Mouse (Mus musculus): Measurements from ENCODE around the gene Desi1. TPM values are rescaled to one million over a fixed set of nuclear protein-coding genes. Genes with fewer than 3 reads are reported as not detected.
A peak's percentile ranks its signal among the peaks of the same experiment; 100 is the strongest.
"Not testable (repeated sequence)": the region's sequence is repeated elsewhere in the genome, so short reads cannot be mapped to it uniquely, and the experiment has no call there.

Desi1 gene
- total RNA-seq, 2 experiments from 2014 or later, result 19.0 to 25.7 TPM

DNA sequence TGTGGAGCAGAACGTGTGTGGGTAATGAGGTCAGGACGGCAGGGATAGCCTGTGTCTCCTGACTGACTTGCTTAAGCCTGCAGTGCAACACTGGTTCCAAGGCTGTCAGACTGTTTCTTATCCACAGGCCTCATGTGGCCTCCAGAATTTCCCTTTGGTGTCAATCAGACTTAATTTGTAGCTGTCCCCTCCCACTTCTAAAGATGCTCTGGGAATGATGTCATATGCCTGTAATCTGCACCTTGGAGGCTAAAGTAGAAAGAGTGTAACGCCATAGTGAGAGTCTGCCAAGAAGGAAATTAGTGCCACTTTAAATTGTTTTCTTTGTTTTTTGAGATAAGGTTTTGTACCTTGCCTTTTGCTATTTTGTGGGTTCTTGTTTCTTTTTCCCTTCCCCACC is 14.4 kb downstream of the Desi1 start:
- no peak for DNase-seq

DNA sequence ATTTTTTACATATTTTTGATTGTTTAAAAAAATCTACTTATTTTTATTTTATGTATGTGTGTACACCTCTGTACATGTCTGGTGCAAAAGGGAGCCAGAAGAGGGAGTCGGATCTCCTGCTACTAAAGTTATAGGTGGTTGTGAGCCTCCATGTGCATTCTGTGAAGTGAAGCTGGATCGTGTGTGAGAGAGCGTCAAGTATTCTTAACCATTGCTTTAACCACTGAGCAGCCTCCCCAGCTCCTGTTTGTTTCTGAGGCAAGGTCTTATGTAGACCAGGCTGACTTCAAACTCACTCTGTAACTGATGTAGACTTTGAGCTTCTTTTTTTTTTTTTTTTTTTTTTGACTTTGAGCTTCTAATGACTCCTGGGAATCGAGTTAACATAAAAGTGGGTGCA is 16.2 kb downstream of the Desi1 start:
- DNase-seq, result no peak

DNA sequence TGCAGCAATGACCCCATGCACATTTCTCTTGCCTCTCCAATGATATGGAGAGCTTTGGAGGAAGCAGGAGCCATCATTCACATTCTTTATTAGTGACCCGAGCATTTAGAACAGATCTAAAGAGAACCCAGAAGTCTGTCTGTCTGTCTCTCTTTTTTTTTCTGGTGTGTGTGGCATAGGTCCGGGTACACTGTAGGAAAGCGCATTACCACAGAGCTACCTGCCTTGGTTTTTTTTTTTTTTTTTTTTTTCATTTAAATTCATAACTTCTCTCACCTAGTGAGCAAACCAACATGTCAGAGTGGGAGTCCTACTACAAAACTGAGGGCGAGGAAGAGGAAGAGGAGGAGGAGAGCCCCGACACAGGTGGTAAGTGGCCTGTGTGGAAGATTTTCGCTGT is 16.8 kb downstream of the Desi1 start:
- no peak for DNase-seq

DNA sequence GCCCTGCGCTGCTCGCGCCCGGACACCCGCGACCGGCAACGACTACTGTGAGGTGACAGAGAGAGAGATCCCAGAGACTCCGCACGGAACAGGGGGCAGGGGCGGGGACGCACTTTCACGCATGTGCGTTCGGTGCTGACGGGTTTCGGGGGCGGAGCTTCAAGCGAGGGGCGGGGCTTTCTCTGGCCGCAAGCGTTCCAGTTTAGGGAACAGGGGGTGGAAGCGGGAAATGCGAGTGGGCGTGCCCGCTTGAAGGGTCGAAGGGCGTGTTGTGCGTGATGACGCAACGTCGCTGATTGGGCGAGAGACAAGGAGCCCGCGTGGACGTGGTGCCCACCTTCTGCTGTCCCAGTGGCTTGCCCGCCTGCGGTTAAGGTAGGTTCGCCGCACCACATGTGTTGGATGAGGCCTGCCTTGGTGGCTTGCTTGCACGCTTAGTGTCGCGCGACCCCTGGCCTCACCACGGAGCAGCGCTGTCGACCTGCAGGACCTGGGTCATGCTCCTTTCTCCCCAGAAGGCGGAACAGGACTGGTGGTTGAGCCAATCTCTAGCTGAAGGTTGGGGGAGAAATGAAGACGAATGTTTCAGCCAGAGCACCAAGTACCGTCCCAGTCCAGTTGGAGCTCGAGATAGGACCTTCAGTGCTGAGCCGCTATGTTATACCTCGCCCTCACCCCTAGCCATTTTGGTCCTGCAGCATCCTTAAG is 17.4 kb downstream of the Desi1 start:
- peak; percentile 98 for DNase-seq

DNA sequence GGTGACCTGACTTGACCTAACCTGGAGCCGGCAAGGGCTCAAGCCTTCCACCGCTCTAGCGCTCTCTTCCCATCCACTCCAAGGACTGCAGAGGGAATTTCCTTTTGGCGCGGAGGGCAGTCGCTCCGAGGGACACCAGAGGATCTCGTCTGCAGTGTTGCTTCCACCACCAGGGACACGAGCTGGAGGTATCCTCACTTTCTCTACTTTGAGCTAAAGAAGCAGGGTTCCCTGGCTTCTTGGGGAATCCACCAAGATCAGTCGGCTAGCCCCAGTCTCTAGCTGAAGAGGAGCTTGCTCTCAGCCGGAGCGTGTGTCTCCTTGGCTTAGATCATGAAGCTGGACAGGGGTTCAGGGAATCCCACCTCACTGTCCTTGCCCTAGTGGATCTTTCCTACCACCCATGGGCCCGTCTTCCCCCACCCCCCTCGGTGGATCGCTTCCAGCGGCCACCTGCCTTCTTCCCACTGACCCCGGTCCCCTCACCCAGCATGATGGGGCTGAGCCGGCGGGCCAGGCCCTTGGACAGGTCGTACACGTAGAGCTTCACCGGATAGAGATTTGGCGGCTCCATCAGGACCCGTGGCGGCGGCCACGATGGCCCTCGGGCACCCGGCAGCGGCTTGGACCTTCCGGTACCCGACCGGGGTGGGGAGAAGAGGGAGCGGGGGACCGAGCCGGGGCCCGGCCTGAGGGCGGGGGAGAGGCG is 18.1 kb downstream of the Desi1 start:
- DNase-seq, result peak; percentile 11

DNA sequence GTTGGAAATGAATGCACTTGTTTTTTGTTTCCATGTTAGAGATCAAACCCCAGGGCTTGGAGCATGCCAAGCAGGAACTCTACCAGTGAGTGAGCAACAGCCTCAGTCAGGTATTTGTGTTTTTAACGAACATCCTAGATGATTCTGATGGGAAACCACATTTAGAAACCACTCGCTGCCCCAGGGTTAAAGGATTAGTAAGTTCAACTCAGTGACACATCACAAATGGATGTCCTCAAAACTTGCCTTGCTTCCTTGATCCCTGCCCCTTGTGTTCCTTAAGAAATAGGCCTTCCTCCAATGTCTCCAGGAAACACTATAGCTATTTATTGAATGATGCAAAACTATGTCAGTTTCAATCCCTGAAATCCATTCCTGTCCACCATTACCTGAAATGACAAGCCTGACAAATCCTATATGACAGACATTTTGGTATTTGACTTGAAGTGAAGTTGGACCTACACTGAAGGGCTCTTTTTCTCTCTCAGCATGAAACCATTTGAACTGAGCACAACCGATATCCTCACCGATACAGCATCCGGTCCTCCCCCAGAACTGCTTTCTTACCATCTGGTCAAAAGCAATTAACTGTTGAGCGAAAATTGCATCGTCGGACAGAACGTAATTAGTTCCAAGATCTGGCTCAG is 18.8 kb downstream of the Desi1 start:
- no peak for DNase-seq

DNA sequence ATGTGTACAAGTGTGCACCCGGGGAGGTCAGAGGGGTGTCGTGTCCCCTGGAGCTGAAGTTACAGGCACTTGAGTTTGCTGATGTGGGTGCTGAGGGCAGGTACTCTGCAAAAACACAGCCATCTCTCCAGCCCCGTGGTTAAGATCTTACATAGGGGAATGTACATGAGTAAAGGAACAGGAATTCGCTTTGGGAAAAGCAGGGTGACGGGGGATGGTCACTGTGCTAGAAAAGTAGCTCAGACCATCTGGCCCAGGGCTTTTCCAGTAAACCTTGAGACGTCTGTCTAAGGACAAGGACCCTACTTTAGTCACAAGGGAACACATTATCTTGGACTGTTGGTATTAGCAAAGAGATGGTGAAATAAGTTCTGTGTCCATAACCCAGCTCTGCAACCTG is 21.7 kb downstream of the Desi1 start:
- DNase-seq, result no peak

DNA sequence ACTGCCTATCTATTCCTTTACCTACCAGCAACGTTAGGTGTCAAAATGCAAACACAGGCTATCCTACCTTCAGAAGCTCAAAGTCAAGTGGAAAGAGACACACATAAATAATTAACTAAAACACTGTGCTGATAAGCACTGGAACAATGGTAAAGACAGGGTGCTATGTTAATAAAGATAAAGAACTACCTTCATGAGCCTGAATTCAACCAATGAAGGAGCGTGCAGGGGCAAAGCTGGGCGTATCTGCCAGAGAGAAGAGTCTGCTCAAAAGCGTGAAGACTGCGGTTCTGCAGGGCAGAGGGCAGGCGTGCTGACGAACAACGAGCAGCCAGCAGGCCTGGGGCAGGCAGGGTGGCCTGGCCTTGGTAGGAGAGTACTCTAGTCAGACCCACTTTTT is 29.4 kb downstream of the Desi1 start:
- no peak for DNase-seq

DNA sequence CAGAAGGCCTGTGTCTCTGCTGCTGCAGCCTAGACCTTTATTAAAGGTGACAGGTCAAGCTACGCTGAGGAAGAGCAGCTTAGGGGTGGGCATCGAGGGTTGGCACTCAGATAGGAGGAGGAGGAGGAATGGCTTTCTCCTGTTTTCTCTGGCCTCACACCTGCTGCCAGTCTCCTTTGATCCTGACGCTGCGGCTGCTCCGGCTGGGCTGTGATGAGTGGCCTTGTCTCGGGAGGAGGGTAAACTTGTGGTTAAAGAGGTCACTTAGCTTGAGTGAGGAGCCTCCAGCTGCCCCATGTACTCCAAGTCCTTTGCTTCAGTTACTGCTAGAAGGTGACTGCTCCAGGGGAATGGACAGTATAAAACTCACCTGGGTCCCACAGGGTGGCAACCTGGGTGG is 39.7 kb downstream of the Desi1 start:
- DNase-seq, result no peak

DNA sequence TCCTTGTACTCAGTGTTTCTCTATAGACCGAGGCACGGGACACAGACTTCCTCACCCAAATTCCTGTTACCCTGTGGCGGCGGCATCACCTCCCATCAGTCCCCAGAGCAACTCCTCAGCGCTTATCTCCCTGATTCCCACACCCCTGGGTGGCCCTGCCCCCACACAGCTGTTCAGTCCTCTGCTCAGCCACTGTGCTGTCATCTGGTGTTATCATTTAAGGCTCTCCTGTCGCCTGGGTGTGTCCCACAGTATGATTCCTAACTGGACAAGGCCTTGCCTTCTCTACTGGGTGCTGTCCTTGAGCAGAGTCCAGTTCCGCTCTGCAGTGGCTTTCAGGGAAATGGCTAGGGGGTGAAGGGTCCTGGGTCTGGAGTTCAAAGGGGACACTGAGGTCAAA is 43.1 kb downstream of the Desi1 start:
- DNase-seq, result peak; percentile 9

DNA sequence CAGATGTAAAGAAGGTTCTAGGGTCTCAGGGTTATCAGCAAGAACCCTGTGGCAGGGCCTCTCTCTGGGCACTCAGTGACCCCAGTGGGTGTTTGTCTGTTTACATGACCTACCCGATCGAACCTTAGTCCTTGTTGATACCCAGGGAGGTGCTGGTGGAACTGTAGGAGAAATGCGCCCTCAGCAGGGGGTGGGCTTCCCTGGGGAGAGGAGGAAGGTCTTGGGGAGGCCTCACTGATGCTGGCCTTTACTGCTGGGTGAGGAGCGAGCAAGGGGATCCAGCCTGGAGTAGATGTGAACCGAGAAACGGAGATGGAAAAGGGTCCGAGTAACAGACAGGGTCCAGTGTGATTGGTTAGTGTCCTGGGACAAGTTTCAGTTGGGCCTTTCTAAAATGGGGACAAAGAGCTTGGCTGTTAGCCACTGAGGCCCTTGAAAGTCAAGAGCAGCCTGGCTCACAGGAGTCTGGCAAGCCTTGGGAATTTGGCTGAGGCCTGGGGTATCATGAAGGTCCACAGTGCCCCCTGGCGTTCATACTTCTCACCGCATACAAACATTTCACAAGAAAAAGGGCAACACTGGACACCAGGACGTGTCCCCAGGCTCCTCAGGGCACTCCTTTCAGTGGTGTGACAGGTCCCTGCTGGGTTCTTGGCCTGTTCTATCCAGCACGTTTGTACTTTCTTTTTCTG is 44.1 kb downstream of the Desi1 start:
- DNase-seq, result peak; percentile 73

DNA sequence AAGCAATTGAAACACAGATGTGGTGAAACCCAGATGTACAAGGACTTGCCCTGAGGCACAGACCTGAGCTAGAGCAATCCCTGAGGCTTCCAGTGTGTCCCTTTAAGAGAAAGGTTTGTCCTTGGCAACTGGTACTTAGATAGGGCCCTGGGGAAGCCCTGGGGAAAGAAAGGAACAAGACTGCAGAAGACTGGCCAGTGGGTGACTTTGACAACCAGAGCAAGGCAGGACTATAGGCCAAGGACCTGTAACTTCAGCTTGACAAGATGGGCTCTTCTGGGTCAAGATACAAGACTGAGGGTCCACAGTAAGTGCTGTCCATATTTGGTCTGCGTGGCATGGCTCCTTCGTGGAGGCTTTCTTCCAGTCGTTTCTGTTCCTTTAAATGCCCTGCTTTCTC is 46.0 kb downstream of the Desi1 start, which contains the start of gene Xrcc6:
Gene Xrcc6, plus strand, starts transcription at position 190 of the 400 bp plus-strand sequence.
- DNase-seq, result no peak

DNA sequence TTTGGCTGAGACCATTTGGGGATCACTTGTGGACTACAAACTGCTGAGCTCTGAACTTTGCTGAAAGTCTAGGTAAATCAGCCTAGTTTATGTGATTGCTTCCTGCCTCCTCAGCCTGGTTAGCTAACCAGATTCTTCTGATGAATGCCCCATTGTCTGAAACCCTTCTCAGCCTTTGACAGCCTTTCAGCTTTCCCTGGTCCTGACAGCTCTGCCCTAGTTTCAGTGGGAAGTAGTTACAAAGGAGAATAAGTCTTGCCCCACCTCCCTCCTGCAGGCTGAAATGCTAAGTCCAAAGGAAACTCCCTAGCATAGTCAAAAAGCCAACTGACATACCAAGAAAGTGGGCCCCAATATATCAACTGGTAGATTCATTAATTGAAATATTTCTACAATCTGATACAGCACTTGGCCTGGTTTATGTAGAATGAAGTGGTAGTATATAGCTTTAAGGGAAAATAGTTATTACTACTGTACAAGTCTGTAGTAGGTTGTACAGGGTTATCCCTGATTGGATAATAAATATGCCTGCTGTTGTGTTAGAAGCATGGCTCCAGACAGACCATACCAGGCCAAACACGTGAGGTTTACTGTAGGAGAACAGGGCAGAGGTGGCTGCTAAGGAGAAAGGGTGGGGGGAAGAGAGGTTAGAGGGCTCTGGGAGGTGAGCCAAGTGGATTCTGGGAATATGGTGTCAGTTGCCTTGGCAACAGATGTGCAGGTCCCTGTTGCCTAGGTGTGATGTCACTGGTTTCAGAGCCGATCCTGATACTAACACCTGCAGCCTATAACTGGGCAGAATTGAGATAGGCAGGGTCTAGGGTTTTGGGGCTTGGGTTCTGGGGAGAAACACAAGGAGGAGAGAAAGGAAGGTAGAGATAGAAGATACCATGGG is 48.1 kb downstream of the Desi1 start:
- no peak for DNase-seq

DNA sequence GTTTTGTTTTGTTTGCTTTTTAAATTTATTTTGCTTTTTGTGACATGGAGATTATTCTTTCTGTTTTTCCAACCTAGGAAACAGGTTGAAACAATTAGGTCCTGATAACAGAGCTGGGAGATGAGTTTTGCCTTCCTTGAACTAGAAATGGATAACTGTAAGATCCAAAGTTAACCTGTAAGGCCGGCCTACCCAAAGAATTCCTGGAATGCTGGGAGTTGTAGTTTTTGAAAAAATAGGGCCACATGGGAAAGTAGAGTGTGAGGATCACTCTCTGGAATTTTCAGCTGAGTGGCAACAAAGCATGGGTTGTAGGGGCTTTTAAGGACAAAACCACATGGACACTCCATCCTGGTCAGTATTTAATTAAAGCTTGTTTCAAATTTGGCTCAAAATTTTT is 51.5 kb downstream of the Desi1 start:
- DNase-seq, result no peak

DNA sequence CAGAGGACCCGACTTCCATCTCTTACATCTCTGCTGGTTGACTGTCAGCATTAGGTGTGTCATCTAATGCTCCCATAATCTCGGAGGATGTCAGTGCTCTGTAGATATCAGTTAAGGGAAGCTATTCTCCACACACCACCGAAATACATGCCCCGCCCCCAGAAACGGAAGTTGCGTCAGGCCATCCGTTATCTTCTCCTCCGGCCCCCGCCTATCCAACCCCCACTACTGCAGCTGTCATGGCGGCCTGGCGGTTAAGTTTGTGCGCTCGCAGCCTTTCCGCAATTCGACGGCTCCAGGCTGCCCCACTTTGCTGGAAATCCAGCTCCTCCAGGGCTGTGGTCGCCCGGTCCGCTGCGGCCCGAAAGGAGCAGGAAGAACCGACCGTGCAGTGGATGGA is 53.3 kb downstream of the Desi1 start, which contains the start of gene 1700029P11Rik:
Gene 1700029P11Rik, plus strand, starts transcription at position 220 of the 400 bp plus-strand sequence.
- no peak for DNase-seq

DNA sequence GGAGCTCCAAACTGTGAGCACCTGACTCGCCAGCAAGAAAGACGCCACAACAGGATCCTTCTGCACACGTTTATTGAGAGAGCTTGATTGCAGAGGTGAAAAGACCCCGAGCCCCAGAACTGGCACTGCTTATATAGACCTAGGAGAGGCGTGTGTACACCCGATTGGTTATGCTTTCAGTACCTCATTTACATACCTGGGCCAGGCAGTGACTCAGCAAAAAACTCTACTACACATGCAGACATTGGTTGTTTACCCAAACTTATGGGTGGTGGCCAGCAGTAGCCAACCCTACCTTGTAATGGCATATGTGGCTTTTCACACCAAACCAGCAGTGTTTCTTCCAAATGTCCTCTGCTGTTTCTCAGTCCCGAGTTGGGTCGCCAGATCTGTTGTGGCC is 58.5 kb downstream of the Desi1 start:
- not testable (repeated sequence) for DNase-seq

DNA sequence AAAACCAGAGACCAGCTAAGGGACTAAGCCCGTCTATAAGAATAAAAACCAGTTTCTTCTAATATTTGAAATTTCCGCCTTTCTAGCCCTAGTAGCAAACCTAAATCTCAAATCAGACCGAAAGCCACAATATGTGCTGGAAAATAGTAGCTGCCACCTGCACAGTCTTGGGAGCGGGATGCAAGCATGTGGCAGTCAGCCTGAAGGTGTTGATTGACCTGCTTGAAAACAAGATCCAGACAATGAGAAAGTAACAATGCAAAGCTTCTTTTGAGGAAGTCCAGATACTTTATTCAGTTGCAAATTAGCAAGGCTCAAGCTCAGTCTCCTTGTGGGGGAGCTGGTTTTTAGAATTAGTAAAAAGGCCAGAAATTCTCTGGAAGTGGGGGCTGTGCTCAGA is 63.2 kb downstream of the Desi1 start:
- DNase-seq, result not testable (repeated sequence)

DNA sequence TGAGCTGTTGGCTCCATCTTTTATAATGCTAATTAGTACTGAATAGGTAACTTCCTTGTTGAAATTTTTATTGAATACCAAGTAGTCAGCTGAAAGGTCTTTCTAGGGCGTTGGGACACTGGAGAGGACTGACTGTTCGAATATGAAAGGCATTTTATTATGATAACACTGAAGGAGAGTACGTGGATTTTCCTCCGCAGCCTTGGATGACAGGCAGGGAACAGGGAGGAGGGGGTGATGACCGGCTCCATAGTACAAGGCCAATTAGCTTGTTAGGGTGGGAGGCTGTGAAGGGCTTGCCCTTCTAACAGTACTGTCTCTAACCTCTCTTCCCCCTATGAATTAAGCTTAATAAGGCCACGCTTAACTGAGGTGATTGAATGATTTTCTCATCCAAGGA is 64.0 kb downstream of the Desi1 start:
- not testable (repeated sequence) for DNase-seq

DNA sequence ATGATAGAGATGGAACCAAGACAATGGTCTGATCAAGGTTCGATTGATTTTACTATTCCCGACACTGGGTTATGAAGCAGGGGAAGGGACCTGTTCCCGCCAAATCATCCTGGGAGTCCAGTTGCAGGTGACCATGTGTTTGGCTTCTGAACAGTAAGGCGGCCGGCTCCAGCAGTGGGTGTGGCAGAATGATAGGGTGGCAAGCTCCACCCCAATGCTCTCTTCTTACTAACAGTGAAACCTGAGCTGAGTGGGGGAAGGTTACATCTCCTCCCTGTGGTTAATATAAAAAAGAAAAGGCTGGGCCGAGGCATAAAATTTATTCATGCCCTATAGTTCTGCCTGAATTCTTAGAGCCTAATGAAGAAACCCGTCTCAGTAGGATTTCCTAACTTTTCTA is 64.5 kb downstream of the Desi1 start:
- no peak for DNase-seq

DNA sequence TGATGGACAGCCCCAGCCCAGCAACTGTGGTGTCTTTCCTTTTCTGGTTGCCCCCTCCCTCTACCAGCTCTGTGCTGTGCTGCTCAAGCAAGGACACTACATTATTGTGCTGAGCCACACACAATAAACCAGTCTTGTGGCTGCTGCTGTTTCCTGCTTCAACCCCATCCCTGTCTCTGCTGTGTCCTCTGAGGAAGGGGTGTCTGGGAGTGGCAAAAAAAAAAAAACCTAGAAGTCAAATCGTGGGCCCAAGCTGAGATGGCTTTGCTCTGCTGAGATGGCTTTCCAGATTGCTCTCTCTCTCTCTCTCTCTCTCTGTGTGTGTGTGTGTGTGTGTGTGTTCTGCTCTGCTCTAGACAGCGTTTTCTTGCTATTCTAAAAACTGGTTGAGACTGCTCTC is 65.2 kb downstream of the Desi1 start:
- DNase-seq, result no peak

DNA sequence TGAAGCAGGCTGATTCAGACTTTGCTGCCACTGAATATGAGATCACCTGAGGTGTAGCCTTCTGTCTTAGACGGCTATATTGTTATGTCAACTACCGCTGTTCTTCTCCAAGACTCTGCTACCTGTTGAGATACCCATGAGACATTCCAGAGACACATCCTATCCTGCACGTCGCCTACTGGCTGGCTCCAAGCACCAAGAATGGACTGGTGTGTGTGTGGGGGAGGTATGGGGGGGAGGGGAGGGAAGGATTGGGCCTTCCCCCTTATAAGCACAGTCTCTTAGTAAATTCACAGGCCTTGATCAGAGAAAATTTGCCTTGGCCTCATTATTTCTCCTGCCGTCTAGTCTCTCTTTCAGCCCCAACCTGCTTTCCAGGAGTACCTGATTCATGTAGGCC is 65.8 kb downstream of the Desi1 start:
- DNase-seq, result no peak
